Mouse (Mus musculus) kidney, adult 9 months (tissue): ENCODE measurements at regions not wholly inside any gene's neighbourhood (a gene's known extent, or its start where the extent isn't known, plus 50 kb on each side); places are given as distances from the start of the nearest gene placed in this dataset.

ENCODE experiments used
- DNase-seq: peaks from one replicate; pipeline ENCODE4 v3.0.0; 2022

- DNase-seq = no peak
Measured at GRCm38 (mm10) chr12:107850591-107850990, 152.8 kb downstream of the Bcl11b start.

DNA sequence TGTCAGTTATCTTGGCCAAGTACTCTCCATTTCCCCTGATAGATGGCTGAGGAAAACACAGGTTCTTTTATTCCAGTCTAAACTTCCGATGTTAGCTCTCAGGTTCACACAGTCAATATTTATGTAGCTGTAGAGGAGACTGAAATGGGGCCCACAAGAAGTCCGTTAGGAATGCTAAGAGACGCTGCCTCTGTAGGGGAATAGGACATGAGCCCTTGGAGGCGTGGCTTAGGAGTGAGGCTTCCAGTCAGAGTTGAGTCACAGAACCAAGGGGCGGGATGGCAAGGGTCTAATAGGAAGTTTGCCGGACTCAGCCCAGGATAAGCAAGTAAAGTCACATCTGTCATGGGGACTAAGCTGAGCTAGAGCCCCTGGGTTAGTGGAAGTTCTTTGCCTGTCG, 150.5 kb downstream of the Bcl11b start:
- no peak for DNase-seq

- DNase-seq = no peak
Measured at GRCm38 (mm10) chr12:107855547-107855946, 147.9 kb downstream of the Bcl11b start.

DNA sequence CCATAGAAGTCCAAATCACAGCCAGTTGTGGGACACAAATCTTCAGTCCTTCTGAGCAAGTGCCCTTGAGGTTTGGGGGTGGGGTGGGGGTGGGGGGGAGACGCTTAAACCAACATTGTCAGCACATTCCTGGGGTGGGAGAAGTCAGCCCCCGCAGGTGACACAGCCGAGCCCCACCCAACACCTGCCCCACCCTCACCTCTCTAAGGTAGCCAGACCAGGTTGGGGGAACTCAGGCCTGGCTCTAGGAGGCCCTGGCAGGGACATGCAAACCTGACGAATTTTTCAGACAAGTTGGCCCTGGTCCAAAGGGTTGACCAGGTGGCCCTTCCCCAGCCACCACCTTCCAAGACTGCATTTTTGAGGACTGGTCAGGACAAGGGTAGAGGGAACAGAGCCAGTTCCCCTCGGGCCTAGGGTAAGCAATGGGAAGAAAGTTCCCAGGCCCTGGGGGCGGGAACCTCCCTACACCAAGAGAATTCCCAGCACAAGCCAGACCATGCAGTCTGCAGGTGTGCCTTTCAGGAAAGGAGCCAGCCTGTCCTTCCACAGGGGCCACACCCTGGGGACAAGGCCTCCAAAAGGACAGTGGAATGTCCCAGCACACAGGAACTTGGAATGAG, 146.9 kb downstream of the Bcl11b start:
- no peak for DNase-seq

GRCm38 (mm10) chr12:107858536-107859280, 144.7 kb downstream of the Bcl11b start:
- DNase-seq = no peak

GRCm38 (mm10) chr12:107859750-107860149, 143.7 kb downstream of the Bcl11b start:
- no peak for DNase-seq

GRCm38 (mm10) chr12:107860358-107860757, 143.0 kb downstream of the Bcl11b start:
- no peak for DNase-seq
